Mouse (Mus musculus) mesoderm, embryonic 11.5 days (tissue): Measurements from ENCODE around the gene Gins2.
A peak's percentile ranks its signal among the peaks of the same experiment; 100 is the strongest.

Experiments
- DNase-seq: peaks from one replicate; pipeline ENCODE4 v3.0.0-alpha.2; 2012; ENCODE audit warnings: low read depth, low spot score

Gins2 gene

GRCm38 (mm10) chr8:120588908-120589771, at the start of gene Gins2:
TSS of gene Gins2 (minus strand) at chr8:120589304.
- DNase-seq, result peak; percentile 99

- no peak for DNase-seq
Observed at GRCm38 (mm10) chr8:120634329-120634839, 45.3 kb upstream of the Gins2 start.

GRCm38 (mm10) chr8:120633665-120634271, 44.7 kb upstream of the Gins2 start:
- peak; percentile 36 for DNase-seq

- no peak for DNase-seq
Observed at GRCm38 (mm10) chr8:120632969-120633664, 44.0 kb upstream of the Gins2 start.

- DNase-seq, result no peak
Observed at GRCm38 (mm10) chr8:120631441-120632375, 42.6 kb upstream of the Gins2 start.

GRCm38 (mm10) chr8:120630848-120631247, 41.7 kb upstream of the Gins2 start:
- DNase-seq, result no peak

- no peak for DNase-seq
Observed at GRCm38 (mm10) chr8:120630031-120630430, 40.9 kb upstream of the Gins2 start.

GRCm38 (mm10) chr8:120627298-120627697, 38.2 kb upstream of the Gins2 start:
- DNase-seq, result no peak

GRCm38 (mm10) chr8:120626461-120626860, 37.4 kb upstream of the Gins2 start:
- DNase-seq, result no peak

- DNase-seq, result no peak
Observed at GRCm38 (mm10) chr8:120623608-120624007, 34.5 kb upstream of the Gins2 start.

- no peak for DNase-seq
Observed at GRCm38 (mm10) chr8:120622161-120622560, 33.1 kb upstream of the Gins2 start.

GRCm38 (mm10) chr8:120620441-120620840, 31.3 kb upstream of the Gins2 start:
- no peak for DNase-seq

GRCm38 (mm10) chr8:120619235-120620180, 30.4 kb upstream of the Gins2 start:
- no peak for DNase-seq

- peak; percentile 87 for DNase-seq
Observed at GRCm38 (mm10) chr8:120618110-120618509, 29.0 kb upstream of the Gins2 start.

- peak; percentile 61 for DNase-seq
Observed at GRCm38 (mm10) chr8:120616663-120617626, 27.8 kb upstream of the Gins2 start.

- DNase-seq, result no peak
Observed at GRCm38 (mm10) chr8:120614491-120614890, 25.4 kb upstream of the Gins2 start.

- no peak for DNase-seq
Observed at GRCm38 (mm10) chr8:120610824-120611223, 21.7 kb upstream of the Gins2 start.

GRCm38 (mm10) chr8:120607885-120608284, 18.8 kb upstream of the Gins2 start:
- DNase-seq, result peak; percentile 72

GRCm38 (mm10) chr8:120607460-120607859, 18.4 kb upstream of the Gins2 start:
- DNase-seq, result no peak
